Mouse (Mus musculus) left cerebral cortex, postnatal 25 days (tissue): Measurements from ENCODE around the gene Stat1. TPM values are rescaled to one million over a fixed set of nuclear protein-coding genes. Genes with fewer than 3 reads are reported as not detected.

ENCODE experiments used
- DNase-seq, 2 experiments: peaks; one replicate each; pipeline ENCODE4 v3.0.0; 2022; ENCODE audit warnings: low spot score in 2 of 2, mixed read lengths in 1 of 2
- intact Hi-C: fragments of 180-260 bp; cut with DNase I; formaldehyde crosslinking; loops from one replicate; pipeline ENCODE4 v1.15.1; 2025
- total RNA-seq, 2 experiments: library from RNA; stranded (reverse); gene quantifications; 2 replicates each; pipeline ENCODE4 v1.2.3; 2021

Stat1 gene
- total RNA-seq, 2 experiments from 2014 or later = 16.2 to 17.4 TPM

DNA sequence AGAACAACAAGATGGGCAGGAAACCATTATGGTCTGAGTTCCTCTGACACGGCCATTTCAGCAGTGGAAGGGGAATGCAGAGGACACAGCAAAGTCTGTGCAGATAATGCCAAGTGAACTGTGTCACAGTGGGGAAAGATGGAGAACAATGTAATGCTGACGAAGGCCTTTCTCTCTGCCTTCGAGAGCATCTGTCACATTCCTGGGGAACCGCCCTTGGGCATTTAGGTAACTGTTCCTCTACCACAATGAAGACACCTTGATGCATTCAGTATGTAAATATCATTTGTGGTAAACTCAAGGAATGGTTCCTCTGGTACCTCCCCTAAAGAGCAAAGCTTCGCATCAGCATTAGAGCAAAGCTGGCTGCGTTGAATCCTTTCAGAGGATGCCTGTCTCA lies 8.1 kb downstream of the Stat1 start:
- no peak for DNase-seq
- intact Hi-C loops = no loop called here

DNA sequence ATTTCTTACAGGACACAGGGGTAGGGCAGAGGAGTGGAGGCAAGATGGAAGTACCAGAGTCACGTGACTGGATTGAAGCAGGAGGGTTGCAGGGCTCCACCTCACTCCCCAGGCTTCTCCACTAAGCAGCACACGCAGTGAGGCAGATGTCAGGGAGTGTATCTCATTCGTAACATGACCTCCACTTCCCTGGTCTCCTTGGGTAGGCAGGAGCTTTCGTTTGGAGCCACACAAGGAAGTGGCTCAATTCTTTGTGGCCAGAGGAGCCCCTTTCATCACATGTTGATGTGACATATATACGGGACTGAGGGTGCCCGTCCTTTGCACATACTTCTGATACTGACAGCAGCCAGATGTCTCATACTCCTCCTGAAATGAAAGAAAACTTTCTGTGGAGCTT lies 10.6 kb downstream of the Stat1 start:
- intact Hi-C loops = no loop called here
- no peak for DNase-seq

DNA sequence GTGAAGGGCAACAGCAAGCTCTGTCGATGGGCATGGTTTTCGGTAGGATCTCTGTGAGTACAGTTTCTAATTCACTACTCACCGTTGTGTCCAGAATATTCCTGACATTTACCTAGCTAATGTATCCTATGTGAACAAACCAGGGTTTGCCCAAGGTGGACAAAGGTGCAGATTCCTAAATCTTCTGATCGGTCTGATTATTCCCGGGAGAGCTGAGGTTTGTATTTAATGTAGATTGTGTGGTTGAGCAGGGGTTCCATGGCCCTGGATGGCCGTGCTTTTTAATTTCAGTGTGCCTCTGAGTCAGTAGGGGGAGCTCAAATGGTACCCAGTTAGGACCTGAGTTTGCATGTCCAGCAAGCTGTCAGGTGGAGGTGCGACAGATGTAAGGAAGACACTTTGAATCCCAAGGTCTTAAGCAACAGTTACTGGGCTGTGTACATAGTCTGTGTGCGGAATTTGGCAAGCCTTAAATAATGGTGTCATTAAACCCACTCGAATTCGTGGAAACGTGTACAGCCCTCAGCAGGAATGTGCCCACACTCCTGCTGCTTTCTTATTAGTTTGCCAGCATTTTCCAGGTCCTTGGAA lies 12.6 kb downstream of the Stat1 start:
- intact Hi-C loops = no loop called here
- DNase-seq = peak in 1 of 2 experiments; percentile 55

DNA sequence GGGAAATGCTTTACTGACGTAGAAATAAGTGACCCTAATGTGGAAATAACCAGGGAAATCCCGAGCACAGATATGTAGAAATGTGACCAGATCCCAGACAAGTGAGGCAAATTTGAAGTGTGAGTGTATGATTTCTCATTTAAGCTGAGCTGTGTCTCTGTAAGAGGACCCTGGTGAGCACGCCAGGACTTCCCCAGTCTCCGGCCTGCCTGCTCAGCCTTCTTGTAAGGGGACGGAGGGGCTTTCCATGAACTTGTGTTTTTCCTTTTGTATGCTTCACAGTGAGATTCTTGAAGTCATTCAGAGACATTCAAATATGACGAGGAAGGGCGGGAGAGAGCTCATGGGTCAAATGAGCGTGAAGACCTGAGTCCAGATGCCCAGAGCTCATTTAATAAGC lies 14.0 kb downstream of the Stat1 start:
- DNase-seq = no peak
- intact Hi-C loops = no loop called here

DNA sequence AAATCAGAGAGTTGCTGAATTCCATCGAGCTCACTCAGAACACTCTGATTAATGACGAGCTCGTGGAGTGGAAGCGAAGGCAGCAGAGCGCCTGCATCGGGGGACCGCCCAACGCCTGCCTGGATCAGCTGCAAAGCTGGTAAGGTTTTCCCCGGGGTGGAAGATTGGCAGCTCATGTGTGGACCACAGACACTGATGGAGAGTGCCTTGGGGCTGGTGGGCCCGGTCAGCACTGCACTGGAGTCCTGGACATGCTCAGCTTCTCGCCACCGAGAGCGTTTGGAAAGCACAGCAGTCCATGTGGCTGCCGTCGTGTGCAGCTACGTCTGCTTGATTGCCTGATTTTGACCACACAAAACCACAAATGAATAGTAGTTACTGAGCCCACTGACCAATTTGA lies 18.1 kb downstream of the Stat1 start:
- no peak for DNase-seq
- intact Hi-C loops = no loop called here

DNA sequence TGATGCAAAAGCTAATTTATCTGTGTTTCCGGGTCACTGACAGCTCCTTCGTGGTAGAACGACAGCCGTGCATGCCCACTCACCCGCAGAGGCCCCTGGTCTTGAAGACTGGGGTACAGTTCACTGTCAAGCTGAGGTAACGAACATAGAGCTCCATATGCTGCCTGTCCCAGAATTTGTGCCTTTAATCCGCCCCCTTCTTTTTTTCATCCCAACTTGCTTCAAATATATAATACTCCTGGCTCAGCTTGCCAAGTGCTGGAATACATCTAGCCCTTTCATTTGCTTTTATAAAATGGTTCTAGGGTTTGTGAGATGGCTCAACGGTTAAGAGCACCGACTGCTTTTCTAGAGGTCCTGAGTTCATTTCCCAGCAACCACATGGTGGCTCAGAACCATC lies 21.3 kb downstream of the Stat1 start:
- intact Hi-C loops = loop anchor here (10.0 kb wide), 1 partner anchor 354 kb away; no protein-coding TSS in a partner anchor
- DNase-seq = peak in 1 of 2 experiments; percentile 82

DNA sequence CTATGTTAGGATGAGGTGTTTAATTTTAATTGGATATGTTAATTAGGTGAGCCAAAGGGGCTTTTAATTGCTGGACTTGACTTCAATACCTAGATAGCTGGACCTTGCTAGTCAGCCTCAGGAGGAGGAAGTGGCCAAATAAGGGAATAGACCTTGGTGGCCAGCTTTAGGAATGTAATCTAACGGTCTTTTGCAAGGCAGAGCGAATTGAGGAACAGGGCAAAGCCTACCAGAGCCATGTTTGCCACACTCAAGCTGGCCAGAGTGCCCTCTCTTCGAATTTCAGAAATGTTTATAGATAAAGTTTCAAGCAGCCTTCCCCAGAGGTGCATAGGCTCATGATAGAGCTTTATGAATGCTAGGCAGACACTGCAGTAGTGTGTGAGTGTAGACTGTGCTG lies 22.2 kb downstream of the Stat1 start:
- no peak for DNase-seq
- intact Hi-C loops = loop anchor here (10.0 kb wide), 1 partner anchor 353 kb away; no protein-coding TSS in a partner anchor

DNA sequence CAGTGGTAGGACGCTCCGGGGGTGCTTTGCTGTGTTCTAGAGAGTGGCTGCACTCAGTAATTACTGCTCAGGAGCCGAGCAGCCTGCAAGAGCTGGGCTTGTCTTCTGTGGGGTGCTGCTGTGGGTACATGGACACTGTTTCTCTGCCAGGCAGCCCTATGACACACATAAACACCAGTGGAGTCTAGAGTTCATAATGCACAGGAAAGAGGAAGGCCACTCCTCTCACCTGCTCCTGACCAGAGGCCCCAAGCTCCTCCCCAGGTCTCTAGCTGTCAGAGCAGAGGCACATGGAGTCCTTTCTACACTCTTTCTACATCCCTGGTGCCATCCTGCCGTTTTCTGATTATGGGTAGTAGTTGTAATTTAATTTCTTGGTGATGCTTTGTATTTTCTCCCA lies 22.9 kb downstream of the Stat1 start:
- no peak for DNase-seq
- intact Hi-C loops = loop anchor here (10.0 kb wide), 1 partner anchor 353 kb away; no protein-coding TSS in a partner anchor

DNA sequence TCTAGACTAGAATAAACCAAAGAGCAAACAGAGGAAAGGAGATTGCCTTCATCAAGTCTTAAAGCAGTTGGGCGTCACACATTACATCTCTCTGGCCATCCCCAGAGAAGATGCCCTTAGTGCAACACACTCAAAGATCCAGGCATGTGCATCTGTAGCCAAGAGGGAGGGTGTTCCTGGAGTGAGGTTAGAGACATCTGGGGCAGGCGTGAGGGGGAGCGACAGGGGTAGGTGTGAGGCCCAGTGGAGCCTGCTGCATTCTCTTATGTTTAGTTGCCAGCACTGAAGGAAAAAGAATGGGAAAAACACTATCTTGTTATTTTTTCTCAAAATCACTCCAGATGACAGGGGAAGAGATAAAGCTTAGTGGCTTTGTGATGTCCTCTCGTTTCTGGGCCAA lies 24.0 kb downstream of the Stat1 start:
- no peak for DNase-seq
- intact Hi-C loops = loop anchor here (10.0 kb wide), 1 partner anchor 352 kb away; no protein-coding TSS in a partner anchor

DNA sequence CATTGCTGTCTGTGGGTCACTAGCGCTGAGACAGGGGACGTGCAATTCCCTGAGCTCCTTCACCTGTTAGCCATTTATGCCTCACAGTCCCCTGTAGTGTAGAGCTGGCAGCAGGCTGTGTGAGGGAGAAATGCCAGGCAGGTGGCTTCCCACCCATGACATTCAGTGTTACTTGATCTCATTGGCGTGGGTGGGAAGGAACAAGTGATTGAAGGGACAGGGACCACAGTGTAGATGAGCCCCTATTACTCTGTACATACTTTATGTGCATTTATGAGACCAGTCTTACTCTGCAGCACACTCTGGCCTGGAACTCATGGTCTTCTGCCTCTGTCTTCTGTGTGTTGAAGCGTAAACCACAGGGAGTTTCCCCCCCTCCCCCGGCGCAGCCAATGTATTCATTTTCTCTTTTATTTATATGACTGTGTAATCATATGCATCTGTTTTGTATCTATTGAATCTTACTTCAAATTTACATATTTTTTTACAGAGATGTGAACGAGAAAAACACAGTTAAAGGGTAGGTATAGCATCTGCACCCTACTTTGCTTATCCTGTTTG lies 24.4 kb downstream of the Stat1 start:
- intact Hi-C loops = loop anchor here (10.0 kb wide), 1 partner anchor 351 kb away; no protein-coding TSS in a partner anchor
- DNase-seq = no peak

DNA sequence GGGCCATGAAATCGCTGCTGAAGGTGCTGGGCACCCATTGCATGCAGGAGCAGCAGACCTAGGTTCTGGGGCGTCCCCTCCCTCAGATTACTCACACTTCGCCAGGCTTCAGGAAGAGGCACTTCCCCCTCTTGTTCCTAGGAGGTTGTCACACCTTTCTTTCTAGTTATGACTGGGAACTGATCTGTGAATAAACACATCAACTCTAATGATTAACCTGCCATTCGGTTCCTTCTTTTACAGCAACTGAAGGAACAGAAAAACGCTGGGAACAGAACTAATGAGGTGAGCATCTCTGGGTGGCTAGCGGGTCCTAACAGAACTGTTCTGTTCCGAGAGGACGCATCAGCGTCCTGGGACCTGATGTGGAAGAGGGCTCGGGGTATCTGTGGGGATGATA lies 25.7 kb downstream of the Stat1 start:
- DNase-seq = no peak
- intact Hi-C loops = loop anchor here (5.0 to 10.0 kb wide), 2 partner anchors 350 to 487 kb away; partner anchors contain the start of gene Nemp2

DNA sequence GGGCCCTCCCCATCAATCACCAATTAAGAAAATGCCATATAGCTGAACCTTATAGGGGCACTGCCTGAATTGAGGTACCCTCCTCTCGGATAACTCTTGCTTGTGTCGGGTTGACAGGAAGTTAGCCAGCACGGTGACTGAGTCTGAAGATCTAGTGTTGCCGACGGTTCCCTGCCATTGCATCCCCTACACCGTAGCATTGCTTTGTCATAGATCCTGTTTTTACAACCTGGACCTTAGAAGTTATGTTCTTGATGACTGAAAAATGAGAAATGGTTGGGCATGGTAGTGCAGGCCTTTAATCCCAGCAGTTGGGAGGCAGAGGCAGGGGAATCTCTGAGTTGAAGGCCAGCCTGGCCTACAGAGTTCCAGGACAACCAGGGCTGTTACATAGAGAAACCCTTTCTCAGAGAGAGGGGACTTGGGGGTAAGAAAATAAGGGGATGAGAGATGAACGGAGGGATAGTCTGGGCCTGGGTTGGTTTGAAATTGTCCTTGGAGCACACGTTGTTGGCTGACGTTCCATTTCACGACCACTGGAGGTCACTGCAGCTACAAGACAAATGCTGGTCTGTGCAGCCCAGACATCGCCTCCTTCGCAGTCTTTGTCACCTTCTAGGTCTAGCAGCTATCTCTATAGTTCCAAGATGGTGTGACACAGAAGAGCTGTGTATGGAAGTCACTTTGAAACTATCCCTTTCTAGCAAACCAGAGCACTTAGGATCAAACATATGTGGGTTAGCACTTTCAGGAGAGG lies 27.2 kb downstream of the Stat1 start:
- intact Hi-C loops = loop anchor here (2.0 to 10.0 kb wide), 3 partner anchors 156 to 486 kb away; partner anchors contain the start of gene Nemp2
- DNase-seq = peak; percentile 66 to 83

DNA sequence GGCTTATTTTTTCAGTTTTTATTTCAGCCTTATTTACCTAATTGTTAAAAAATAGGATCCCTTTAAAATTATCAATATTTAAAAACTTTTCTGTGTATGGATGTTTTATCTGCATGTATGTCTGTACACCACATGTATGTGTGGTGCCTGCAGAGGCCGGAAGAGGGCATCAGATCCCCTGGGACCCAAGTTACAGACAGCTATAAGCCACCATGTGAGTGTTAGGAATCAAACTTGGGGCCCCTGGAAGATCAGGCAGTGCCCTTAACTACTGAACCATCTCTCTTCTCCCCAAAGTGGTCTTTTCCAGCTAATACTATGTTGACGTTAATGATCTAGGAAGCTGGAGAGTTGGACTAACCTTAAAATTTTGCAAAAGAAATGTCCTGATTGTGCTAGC lies 28.2 kb downstream of the Stat1 start:
- DNase-seq = no peak
- intact Hi-C loops = loop anchor here (2.0 to 10.0 kb wide), 3 partner anchors 155 to 485 kb away; partner anchors contain the start of gene Nemp2

DNA sequence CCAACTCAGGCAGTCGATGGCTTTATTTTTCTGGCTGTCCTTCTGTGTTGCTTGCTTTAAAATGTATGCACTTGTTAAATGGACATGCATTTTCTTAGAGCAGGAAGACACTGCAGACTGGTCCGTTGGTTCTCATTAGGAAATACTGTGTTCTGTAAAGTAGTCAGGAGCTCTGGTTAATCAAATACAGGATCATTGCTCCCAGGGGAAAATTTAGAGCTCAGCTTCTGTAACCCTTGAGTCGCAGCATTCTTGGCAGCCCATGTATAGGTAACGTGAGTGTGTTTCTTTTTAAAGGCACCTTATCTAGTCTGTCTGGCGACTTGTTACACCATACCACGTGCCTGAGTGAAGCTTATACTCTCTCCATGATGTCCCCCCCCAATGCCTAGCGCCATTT lies 28.9 kb downstream of the Stat1 start:
- no peak for DNase-seq
- intact Hi-C loops = loop anchor here (5.0 to 10.0 kb wide), 2 partner anchors 347 to 484 kb away; partner anchors contain the start of gene Nemp2

DNA sequence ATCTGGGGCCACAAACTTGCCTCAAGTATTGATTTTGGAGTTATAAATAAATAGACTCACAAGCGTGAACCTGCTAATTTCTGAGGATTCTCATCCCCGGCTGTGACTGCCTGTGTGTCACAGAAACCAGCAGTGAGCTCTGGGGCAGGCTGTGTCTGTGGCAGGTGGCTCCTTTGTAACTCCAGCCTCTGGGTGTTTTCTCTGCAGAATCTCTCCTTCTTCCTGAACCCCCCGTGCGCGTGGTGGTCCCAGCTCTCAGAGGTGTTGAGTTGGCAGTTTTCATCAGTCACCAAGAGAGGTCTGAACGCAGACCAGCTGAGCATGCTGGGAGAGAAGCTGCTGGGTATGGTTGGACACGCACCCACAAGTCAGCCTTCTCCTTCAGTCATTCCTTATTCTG lies 29.5 kb downstream of the Stat1 start:
- DNase-seq = no peak
- intact Hi-C loops = loop anchor here (5.0 to 10.0 kb wide), 2 partner anchors 346 to 484 kb away; partner anchors contain the start of gene Nemp2

DNA sequence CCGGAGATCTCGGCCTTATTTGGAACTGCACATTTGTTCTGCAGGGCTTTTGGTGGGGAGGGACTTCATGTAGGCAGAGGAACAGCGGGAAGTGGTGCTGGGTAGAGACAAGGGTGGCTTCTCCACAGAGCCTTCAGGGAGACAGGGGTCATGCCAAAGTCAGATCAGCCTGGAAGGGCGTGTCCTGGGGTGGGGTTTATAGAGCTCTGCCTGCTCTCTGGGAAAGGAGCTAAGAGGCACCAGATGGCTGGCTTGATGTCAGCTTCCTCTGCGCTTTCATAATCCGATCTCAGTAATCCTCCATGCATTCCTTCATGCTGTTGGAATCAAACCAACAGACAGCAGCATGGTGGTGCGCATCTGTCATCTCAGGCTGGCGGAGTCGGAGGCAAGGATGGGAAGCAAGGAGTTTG lies 30.7 kb downstream of the Stat1 start:
- DNase-seq = peak; percentile 45 to 85
- intact Hi-C loops = loop anchor here (5.0 to 10.0 kb wide), 2 partner anchors 345 to 482 kb away; partner anchors contain the start of gene Nemp2

DNA sequence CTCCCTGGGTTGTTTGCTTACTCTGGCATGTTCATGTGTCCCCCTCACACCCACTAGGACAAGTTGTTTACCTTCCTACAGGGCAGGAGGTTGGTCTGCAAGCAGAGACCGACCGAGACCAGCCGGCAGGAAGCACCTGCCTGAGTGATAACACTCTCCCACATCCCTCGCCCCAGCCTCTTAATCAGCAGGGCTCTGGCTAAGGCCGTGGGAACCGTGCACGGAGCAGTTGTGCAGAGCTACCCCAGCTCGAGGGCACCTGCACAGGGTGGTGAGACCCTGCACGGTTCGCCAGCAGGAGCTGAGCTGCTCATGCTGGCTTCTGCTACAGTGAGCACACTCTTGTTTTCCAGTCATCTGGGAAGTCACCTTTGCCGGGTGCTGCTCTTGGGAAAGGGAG lies 31.4 kb downstream of the Stat1 start:
- no peak for DNase-seq
- intact Hi-C loops = no loop called here

DNA sequence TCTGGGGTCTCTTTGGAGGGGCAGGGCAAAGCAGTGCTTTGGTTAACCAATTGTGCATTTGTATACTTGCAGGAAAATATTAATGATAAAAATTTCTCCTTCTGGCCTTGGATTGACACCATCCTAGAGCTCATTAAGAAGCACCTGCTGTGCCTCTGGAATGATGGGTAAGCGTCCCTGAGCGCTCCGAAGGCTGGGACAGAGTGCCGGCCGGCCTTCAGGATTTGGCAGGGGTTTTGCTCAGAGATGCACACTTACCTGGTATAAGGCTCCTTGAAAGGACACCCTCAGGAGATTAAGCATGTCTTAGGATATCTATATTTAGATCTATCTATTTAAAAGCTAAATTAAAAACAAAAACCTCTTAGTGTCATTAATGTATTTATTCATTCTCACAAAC lies 31.9 kb downstream of the Stat1 start:
- intact Hi-C loops = no loop called here
- no peak for DNase-seq

DNA sequence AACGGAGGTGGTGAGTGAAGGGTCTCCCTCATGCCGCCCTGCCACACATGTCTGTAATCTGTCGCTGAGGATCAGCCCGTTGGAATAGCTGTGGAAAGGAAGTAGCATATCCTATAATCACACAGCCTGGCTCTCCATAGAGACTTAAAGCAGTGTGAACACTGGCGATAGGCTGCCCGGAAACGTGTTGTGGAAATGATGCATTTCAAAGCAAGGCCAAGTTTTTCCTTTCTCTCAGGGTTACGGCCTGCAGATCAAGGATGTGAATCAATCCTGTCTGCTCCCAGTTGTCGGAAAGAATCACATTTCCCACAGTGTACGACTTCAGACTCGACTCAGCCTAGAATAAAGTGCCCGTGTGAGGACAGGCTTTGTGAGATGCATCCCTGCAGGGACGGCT lies 33.1 kb downstream of the Stat1 start:
- intact Hi-C loops = no loop called here
- no peak for DNase-seq

DNA sequence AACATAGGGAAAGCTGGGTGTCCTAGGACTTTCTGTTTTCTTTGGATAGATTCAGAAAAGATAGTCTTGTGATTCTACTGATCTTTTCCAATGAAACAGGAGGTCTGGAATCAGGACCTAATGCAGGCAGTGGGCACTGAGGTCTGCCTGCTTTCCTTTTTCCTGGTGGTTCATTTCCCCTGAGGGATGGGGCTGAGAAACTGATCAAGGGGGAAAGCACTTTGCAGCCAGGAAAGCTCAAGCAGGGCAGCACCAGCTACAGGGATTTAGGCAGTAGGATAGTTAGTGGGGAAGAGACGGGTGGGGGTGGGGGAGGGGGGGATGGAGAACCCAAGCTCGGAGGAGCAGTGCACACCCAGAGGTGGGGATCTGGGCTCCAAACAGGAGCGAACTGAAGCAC lies 33.7 kb downstream of the Stat1 start:
- intact Hi-C loops = no loop called here
- no peak for DNase-seq
